Mouse (Mus musculus) adrenal gland, postnatal 36 days (tissue): ENCODE data around the gene Erfe. TPM values are rescaled to one million over a fixed set of nuclear protein-coding genes. Genes with fewer than 3 reads are reported as not detected.

Experiments
- DNase-seq, 2 experiments: peaks; one replicate each; pipeline ENCODE4 v3.0.0; 2021; ENCODE audit warnings: mixed read lengths in 1 of 2
- long read RNA-seq, 2 experiments: library from polyadenylated mRNA; stranded (forward); transcript quantifications; one replicate each; pipeline ENCODE4 v2.0.0; 2021; ENCODE audit warnings: borderline sequencing depth in 2 of 2
- total RNA-seq, 2 experiments: library from RNA; stranded (reverse); gene quantifications; 2 replicates each; pipeline ENCODE4 v1.2.3; 2021

Erfe gene
- total RNA-seq: 10 to 100 TPM in 1 of 2 experiments, 1 to 10 TPM in 1; 3.8 to 42.2 TPM
- long read RNA-seq, experiment 1, partial matches to known transcripts: 0 of 4 reads
- long read RNA-seq, experiment 1, other reads (novel, unspliced or antisense): 0 of 4 reads
- long read RNA-seq, experiment 2, partial matches to known transcripts: 0 of 6 reads
- long read RNA-seq, experiment 2, other reads (novel, unspliced or antisense): 3 of 6 reads

DNA sequence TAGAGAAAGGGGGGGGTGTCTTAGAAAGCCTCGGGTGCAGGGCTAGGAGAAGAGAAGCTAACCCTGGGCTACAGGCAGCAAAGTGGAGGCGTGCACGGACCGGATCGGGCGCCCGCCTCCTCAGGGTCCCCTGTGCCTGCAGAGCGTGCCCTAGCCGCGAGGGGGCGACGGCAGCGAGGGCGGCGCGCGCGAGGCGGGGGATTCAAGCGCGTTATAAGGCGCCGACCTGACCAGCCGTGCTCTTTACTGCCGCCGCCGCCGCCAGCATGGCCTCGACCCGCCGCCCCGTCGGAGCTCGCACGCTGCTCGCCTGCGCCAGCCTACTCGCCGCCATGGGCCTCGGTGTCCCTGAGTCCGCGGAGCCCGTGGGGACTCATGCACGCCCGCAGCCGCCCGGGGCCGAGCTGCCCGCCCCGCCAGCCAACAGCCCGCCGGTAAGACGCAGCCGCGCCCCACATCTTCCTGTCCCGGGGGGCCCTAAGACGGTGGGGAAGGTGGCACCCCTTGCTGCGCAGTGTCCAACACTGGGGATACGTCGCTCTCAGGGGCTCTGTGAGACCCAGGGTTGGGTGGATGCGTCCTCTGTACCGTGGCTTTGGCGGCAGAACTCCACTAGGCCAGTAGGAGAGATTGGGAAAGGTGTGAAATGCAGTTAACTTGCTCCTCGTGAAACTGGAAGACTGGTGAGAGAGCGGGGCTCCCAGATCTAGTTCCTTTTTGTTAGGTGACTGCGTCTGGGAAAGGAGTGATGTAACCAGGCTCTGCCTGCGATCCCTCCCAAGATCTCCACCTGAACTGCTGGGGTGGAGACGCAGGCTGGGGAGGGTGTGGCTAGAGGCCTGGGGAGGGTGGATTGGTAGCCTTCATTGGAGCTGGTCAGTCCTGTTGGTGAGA lies at the start of gene Erfe:
Erfe (plus strand) TSS at position 216 of the 894 bp plus-strand sequence.
- peak; percentile 84 for DNase-seq

DNA sequence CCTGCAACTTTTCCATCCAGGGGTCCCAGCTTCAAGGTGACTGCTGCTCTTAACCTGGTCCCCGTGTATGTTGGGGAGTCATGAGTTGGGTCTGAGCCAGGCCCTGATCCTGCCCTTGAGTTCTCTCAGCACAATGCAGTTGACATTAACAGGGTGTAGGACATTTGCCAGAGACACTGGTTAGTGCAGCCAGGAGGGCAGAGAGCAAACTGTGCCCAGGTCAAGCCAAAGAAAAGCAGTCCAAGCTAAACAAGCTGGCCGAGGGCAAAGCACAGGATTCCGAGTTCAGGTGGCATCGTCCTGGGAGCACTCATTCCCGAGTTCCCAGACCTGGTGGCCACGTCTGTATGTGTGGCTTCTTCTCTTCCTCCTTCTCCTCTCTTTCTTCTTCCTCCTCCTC lies 48.6 kb upstream of the Erfe start:
- no peak for DNase-seq

DNA sequence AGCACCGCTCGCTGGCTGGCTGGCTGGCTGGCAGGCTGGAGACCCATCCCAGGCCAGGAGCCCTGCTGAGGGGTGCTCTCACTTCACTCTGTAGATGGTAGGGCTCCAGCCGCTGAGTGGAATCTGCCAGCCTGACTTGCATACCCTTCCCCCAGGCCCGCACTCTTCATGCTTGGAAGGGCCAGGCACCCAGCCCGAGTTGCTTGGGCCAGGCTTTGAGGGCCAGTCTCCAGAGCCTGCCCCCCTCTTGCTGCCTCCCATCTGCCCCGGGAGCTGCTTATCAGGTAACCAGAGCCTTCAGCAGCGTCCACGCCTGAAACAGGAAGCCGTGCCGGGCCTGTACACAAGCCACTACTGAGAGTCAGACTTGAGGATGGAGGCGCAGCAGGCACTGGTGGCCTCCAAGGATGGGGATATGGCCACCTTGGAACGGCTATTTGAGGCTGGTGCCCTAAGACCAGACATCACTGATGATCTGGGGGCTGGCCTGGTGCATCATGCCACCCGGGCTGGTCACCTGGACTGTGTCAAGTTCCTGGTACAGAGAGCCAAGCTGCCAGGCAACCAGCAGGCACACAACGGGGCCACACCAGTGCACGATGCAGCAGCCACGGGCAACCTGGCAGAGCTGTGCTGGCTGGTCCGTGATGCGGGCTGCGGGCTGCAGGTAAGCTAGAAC lies 44.3 kb upstream of the Erfe start, which contains the start of gene Espnl:
Espnl (plus strand) TSS at position 316 of the 679 bp plus-strand sequence.
- DNase-seq: no peak

DNA sequence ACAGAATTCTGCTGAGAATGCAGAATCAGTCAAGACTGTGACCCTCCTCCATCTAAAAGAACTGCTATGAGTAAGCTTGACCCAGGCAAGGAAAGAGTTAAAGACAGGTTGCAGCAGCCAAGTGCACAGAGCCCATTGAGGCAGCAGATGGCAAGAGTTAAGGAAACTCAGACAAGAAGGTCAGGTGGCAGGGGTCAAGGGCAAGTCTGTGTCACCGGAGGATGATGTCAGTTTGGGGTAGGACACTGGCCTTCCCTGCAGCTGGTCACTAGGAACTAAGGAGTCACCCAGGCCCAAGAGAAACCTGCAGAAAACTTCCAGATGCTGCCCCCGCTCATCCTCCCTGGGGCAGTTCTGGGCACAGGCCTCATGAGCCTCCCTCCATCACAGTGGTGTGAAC lies 41.6 kb upstream of the Erfe start:
- DNase-seq: peak; percentile 19 to 25

DNA sequence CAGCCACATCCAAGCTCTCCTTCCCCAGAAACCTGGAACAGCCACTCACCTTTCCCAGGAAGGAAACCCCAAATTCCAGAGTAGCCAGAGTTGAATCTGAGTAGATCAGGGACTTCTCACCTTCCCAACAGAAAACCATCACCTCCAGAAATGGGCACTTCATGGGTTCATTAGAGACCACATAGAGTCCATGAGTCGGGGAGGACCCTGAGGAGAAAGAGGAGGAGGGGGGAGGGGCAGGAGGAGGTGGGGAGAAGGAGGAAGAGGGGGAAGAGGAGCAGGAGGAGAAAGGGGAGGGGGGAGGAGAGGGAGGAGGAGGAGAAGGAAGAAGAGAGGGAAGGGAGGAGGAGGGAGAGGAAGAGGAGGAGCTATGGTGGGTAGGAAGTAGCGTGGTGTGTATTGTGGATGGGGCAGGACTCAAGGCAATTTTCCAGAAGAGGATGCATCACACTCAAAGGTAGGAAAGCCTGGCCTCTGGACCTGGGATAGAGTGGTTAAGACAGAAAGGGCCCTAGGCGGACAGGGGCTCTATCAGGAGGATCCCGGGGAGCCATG lies 40.7 kb upstream of the Erfe start:
- DNase-seq: no peak

DNA sequence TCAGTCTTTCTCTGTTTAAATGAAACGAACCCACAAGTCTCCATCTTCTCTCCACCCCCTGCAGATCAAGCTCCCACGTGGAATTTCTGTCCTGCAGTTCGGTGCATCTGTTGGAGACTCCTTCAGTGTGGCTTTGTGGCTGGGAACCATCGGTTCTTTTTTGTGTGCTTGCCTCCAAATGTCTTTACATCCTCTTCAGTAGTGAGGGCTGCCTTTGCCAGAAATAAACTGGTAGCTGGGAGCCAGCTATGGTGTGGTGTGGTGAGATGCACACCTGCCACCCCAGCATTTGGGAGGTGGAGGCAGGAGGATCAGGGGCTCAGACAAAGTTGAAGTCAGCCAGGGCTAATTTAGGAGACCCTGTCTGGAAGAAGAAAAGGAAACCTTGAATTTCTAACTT lies 34.1 kb upstream of the Erfe start:
- DNase-seq: no peak

DNA sequence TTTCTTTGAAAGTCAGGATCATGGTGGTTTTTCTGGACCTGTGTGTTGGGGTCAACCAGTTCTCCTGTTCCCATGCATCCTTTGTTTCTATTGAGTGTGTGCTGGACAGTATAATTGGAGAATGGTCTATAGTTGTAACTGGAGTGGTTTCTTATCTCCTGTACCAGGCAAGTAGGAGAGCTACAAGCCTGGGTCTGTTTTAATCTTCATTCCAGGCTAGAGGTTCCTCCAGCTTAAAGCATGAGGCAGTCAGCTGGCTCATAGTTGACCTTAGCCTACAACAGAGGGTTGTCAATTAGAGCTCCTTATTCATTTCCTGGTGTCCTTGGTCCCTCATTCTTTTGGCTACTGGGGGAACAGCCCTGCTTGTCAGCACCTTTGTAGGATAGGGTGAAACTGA lies 32.6 kb upstream of the Erfe start:
- DNase-seq: no peak

DNA sequence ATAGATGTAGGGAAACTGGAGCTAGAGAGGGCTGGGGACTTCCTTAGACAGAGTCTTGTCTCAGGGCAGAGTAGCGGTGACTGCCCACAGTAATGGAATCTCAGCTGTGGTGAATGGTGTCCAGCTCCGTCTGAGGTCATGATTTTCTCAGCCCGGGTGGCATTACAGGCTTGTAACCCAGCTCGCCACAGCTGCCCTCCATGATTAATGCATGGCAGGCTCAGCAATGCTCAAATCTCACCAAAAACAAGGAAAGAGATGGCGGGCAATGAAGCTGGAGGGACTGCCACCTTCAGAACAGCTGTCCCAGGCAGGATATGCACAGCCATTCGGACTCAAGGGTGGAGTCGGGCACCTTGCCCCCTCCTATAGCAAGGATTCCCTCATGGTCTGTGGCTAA lies 28.9 kb upstream of the Erfe start:
- no peak for DNase-seq

DNA sequence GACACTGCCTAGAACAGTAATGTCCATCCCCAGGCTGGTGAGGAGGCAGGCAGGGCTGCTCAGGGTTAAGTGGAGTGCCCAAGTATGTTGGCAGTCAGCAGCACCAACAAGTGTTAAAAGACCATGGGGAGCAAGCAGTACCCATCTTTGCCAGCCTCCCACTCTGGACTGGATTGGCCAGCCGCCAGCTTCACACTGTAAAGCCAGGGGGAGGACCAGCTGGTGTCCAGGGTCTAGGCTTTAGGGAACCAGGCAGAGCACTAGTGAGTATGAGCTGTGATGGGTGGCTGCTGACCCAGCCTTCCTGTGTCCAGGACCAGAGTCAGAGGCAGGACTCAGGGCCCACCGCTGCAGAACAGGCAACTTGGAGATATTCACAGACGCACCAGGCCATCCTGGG lies 22.2 kb upstream of the Erfe start:
- no peak for DNase-seq

DNA sequence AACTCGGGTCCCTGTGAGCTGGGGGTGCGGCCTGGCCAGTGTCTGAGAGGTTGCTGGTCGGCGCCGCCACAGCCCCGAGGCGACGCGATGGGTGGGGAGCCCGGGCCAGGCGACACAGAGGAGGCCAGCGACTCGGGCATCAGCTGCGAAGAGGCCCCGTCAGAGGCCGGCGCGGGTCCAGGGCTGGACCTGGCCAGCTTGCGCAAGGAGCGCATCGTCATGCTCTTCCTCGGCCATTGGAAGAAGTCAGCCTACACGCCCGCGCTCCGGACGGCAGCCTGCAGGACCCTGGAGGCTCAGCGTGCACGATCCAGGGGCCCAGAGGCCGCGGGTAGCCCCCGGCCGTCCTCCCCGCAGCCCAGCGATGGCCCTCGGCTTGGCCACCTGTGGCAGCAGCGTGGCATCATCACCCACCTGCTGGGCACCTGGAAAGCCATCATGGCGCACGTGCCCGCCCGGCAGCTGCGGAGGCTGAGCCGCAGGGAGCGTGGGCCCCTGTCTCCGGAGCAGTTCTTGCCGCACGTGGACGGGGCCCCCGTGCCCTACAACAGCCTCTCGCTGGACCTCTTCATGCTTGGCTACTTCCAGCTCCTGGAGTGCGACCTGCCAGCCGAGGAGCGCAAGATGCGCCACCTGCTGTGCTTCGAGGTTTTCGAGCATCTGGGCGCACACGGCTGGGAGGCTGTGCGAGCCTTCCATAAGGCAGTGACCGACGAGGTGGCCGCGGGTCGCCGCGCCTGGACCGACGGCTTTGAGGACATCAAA lies 21.1 kb upstream of the Erfe start:
- peak; percentile 32 to 39 for DNase-seq

DNA sequence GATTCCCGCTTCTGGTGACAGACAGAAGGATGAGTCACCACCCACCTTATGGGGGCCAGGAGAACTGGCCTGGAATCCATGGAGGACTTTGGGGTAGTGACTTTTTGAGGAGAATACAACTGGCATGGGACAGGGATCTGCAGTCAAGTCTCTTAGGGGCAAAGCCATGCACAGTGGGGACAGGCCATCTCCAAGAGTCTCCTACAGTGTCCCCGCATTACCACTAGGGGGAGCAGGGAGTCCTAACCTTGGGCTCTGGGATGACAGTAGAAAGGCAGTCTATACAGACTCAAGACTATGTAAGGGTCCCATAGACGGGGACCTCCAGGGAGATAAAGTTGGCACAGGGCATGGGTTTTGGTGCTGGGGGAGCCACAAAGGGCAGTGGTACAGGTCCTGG lies 19.3 kb upstream of the Erfe start:
- peak; percentile 69 to 81 for DNase-seq

DNA sequence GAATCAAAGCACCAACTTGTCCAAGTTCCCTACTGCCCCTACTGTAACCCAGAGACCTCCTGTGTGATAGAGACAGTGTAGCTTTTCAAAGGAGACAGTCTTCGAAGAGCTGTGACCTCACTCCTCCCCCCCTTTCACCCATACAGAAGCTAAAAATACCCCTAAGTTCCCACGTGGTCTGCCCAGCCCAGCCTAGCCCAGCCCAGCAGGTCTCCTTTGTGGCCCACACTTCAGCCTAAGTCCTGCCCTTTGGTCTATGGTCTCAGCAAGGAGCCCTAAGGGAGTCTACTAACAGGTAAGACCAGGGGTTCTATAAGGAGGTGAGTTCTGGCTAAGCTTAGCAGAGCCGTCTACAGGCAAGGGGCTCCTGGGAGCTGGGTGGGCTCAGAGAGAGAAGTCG lies 15.4 kb upstream of the Erfe start, which contains the start of gene Klhl30:
Klhl30 (plus strand) TSS at position 176 of the 400 bp plus-strand sequence.
- DNase-seq: no peak

DNA sequence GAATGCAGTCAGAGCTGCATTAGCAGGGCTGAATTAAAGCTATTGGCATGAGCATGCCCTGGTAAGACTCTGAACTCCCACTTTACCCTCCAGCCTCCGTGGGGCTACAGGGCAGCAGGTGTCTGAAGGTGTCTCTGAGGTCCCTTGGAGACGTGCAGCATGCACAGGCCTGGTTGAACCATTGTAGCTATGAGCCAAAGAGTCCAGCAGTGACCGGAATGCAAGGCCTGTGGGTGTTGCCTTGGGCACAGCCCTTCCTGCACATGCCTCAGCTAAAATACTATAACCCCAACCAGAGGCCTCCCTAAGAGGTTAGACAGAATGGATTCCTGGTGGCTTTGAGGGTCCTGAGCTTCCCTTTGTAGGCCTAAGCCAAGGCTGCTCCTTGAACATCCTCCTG lies 15.0 kb upstream of the Erfe start:
- no peak for DNase-seq

DNA sequence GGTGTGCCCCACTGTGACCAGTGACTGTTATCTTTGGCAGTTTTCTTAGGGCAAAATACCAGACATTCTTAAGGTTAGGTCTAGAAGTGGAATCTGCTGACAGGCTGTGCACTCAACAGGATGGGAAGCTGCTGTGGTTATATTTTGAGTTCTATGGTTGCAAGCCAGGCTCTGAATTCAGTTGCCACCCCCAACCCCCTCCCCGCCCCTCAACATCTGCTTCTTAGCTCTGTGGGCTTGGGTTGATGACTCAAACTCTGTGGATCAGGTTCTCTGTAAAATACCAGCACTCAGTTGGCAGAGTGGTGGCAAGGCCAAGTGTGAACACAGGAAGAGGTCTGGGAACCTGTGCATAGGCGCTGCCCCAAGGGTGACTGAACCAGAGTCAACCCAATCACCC lies 14.0 kb upstream of the Erfe start:
- no peak for DNase-seq

DNA sequence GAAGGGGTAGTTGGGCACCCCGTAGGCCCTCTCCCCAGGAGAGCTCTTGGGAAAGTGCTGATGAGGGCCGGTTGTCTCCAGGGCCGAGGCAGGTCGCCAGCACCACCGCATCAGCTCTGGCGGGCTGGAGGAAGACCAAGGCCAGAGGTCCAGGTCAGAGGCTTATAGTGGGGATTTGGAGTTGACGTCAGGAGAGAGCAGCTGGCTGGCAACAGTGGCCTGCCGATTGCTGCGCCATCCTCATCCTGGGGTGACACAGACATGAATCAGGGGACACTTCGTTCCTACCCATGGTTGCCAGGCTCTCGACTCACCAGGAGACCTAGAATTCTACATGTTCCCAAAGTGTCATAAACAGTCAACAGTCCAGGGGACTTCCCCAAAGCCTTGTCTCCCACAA lies 10.1 kb upstream of the Erfe start:
- peak; percentile 32 to 65 for DNase-seq

DNA sequence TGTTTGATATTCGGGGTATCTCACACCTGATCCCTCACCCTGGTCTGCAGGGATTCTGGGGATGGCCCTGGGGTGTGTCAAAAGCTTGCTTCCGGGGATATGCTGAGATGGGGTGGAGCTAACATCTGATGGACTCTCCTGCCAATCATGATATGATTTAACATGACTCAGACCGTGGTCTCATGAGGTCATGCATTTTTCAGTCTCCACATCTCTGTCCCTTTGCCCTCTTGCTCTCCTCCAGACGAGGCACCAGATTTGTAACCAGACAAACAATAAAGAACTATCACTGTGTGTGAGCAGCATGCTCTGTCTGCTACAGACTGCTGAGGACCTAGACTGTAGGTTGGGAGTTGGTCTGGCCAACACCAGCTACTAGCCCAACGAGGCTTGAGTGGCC lies 4.1 kb upstream of the Erfe start:
- no peak for DNase-seq

DNA sequence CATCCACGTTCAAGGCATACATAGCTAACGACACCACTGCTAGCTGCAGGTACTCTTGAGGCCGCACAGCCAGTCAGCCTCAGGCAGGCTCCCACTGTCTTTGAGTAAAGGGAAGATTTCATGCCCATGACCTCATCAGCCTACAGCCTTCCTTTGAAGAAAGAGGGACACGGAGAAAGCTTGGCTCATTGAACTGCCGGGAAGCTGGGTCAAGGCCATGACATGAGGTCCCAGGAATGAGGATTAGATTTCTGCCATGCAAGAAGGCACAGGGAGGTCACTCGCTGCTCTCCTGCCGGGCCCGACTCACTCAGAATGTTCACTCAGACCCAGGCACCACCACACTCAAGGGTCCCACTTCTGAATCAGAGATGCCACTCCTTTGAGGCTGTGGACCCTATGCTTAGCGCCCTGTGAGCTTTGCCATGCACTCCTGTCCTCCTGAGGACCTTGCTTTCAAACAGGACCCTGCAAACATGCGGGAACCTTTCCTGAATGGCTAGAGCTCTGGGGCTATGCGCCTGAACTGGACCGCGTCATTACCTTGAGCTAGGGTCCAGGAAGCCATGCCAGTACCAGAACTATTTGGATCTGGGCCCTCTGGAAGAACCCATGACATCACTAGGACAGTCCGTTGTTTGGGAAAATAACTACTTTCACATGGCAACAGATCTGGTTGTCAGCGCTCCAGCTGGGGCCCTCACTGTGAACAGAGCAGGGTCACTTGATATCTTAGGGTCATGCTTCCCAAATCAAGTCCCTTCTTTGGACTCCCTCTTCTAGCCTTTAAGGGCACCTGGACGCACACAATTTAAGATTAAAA lies 1.2 kb upstream of the Erfe start:
- DNase-seq: peak in 1 of 2 experiments; percentile 44

DNA sequence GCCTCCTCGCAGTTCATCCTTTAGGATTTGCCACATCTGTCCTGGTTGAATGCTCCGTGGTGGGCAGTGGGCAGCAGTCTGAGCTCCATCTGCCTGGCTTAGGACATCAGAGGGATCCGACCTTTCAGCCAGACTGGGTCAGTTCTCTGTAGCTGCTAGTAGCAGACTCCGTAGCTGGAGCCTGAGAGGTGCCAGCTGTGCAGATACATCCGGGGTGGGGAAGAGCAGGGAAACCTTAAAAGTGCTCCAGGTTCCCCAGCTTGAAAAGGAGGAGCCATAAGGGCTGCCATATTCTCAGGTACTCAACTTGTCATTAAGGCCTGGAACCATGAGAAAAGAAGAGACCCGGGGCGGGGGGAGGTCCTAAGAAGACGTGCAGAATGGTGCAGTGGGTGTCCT lies 415 bp upstream of the Erfe start:
- DNase-seq: no peak

DNA sequence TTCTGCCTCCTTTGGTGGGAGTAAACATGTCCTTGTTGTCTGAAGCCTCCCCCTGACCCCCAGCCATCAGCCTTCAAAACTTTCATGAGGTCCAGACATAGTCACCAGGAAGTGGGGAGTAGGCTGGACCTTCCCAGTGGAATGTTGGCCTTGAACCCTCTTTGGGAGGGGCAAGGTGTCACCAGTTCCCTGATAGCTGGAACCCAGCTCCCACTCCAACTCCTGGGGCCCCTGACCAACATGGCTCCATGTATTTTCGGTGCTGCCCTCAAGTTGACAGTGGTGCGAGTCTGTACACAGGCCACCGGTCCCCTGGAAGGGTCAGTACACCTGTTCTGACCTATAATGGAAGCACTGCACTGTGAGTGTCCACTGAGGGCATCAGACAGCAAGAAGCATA lies 1.1 kb downstream of the Erfe start:
- DNase-seq: no peak

DNA sequence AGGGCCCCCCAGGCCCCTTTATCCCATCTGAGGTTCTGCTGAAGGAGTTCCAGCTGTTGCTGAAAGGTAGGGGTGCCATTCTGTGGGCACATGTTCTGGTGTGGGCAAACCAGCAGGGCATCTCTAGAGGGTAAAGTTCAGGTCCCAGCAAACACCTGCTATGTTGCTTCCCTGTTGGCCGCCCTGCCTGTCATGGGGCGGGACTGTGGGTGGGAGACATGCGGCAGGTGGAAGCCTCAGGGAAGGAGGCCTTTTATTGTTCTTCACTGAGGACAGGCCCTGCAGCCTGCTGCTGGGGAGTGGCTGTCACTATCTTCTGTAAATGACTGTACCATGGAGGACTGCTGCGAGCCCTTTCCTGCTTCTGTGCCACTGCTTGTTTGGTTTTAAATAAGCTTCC lies 3.2 kb downstream of the Erfe start:
- no peak for DNase-seq

DNA sequence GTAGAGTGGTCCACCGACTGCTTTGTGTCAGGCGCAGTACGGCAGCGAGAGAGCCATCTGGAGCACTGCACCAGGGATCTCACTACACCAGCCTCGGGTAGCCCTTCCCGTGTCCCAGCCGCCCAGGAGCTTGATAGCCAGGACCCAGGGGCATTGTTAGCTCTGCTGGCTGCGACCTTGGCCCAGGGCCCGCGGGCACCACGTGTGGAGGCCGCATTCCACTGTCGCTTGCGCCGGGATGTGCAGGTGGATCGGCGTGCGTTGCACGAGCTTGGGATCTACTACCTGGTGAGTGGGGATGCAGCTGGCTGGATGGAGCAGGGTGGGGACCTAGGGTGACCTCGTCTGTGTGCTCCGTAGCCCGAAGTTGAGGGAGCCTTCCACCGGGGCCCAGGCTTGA lies 3.8 kb downstream of the Erfe start:
- peak; percentile 69 to 77 for DNase-seq
